Mouse (Mus musculus) adrenal gland, postnatal 36 days (tissue): Measurements from ENCODE around the gene Plcd3. TPM values are rescaled to one million over a fixed set of nuclear protein-coding genes. Genes with fewer than 3 reads are reported as not detected.

Experiments used
- DNase-seq, 2 experiments: peaks; one replicate each; pipeline ENCODE4 v3.0.0; 2021; ENCODE audit warnings: mixed read lengths in 1 of 2
- total RNA-seq, 2 experiments: library from RNA; stranded (reverse); gene quantifications; 2 replicates each; pipeline ENCODE4 v1.2.3; 2021

Gene Plcd3
- total RNA-seq, 2 experiments from 2014 or later: 10.1 to 11.1 TPM

DNA sequence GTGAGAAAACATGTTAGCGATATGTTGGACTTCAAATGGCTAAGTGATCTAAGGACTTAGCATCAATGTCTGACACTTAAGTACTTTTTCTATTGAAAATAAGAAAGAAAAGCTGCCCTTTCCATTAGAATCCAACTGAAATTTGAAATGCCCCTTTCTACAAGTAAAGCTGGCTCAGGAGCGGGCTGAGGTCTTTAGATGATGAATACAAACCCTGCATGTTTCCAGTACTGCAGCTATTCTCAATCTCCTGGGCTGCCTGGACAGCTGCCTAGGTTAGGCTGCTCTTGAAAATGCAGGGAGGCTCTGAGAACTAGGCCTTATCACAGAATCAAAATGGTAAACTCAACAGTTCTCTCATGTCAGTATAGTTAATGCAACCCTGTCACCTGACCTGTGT lies 17.4 kb upstream of the Plcd3 start:
- no peak for DNase-seq

- peak; percentile 61 to 71 for DNase-seq
These were observed 16.1 kb upstream of the Plcd3 start for GRCm38 (mm10) chr11:103117591-103118009.

- DNase-seq: peak; percentile 83 to 87
These were observed 15.6 kb upstream of the Plcd3 start for GRCm38 (mm10) chr11:103116959-103117590.

DNA sequence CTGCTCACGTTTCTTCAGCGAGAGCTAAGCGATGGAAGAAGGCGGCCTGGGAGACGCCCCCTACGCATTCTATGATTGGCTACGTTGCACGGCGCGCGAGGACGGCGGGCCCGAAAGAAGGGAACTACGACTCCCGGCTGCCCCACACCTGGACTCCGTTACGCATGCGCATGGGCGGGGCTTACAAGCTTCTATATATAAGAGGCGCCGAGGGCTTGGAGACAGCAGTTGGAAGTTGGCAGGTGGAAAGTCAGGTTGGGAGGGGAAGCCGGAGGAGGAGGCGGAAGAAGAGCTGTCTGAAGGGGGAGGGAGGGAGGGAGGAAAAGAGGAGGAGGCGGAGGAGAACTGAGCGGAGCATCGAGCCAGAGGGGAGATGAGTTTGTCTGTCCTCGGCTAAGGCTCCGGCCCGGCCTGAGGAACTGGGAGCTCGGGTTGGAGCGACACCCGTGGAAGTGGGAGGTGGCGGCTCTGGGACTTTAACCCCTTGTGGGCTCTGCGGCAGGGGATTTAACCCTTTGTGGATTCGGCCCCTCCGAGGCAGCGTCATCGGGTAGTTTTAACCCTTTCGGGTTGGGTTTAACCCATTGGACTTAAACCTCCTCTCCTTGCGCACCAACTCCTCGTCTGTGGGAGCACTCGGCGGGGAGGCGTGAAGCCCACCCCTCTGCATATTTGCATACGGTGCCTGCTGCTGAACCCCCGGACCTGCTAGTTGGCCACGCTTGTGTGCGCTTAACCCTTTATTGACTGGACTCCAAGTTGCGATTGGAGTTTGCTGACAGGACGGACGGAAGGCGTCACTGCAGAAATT lies 14.8 kb upstream of the Plcd3 start, which contains the start of gene Hexim1:
Gene Hexim1 (plus strand): TSS at position 224 of the 811 bp plus-strand sequence.
- DNase-seq: peak; percentile 99 to 100

GRCm38 (mm10) chr11:103115163-103116007 lies 13.9 kb upstream of the Plcd3 start:
- peak; percentile 83 to 84 for DNase-seq

DNA sequence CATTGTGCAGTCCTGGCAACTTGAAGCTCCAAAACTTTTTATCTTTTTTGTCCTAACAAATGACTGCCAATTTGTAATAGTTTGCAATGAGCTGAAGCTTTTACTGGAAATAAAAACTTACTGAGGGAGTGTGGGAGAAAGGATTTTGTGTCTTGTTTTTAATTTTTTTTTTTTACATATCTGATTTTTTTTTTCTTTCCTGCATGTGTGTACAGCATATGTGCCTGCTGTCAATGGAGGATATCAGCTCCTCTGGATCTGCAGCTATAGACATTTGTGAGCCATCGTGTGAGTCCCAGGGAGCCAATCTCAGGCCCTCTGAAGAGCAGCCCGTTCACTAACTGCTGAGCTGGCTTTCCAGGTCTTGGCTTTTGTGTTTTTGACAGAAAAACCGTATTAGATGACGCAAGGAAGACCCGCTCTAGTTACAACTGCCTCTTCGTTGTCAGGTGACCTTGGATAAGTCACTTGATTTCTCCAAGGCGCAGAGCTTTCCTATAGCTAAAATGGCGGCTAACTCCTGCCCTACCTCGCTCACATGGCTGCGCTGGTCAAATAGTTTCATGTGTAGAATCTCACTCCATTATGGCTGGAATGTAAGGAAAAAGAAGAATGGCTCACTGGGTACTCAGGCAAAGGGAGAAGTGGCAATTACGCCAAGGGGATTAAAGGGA lies 12.9 kb upstream of the Plcd3 start:
- DNase-seq: no peak

DNA sequence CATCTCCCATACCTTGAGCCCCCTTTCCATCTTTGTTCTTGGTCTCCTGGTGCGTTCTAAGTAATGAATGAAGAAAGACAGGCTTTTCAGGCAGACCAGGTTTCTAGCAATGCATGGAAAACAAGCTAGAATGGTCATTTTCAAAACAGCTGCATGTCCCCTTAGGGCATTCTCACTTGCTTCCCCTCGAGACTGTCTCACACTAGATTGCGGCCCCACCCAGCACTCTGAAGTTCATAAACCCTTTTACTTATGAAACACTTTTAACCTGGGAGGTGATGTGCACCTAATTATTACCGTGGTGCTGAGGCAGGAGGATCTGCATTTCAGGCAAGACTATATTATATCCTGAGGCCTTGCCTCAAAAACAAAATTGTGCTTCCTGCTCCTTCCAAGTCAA lies 12.3 kb upstream of the Plcd3 start:
- DNase-seq: no peak

DNA sequence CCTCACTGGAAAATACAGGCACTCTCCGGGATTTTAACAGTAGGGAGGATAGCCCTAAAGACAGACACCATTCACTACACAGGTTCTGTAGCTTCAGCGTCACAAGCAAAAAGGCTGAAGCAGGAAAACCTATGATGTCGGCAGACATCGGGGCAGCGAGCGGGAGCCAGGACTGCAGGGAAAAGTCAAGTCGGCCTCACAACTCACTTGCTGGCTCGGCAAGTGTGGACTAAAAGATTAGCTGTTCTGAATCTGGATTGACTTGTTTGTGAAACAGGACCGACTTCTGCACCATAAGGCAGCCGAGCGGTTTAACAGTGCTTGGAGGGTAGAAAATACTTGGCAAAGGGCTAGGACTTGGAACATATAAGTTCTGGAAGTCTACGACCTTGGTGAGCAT lies 11.5 kb upstream of the Plcd3 start:
- peak in 1 of 2 experiments; percentile 18 for DNase-seq

DNA sequence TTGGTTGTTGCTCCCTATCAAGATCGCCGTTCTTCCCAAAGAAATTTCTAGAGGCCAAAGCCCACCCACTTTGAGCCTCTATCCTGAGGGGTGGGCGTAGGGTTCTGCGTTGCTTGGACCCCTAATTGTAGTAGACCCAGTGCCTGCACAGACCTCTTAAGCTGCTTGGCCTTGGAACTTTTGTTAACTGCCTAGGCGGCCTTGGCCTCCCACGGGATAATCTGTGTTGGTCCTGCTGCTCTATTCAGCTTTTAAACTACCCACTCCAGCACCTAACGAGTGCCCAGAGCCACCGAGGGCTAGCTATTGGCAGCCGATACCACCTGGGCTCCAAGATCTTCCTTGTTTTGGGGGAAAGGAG lies 11.1 kb upstream of the Plcd3 start:
- DNase-seq: peak; percentile 59 to 64

DNA sequence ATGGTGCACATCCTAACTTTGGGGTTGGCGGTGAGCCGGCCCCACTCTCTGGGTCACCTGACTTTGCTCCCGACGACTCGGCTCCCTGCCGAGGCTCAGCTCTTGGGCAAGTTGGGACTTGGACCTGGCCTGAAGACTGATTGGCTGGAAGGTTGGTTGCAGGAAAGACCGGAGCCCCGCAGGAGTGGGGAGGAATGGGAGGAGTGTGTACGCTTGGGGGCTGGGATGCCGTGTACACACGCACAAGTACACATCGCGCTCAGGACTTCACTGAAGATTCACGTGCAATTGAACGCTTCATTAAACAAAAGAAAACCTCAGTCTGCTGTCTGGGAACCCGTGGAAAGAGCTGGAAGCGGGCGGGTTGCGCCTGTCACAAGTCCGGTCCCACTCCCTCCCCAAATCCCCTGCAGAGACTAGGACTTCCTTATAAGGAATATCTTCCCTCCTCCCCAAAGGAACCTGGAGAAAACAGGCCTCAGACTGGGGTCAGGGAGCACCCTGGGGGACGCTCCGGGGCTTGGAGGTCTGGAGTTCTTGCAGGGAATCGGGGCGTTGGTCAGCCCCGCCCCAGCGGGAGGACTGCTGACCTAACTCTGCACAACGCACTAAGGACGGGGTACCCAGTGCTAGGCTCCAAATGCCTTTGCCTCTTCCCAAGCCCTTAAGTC lies 10.6 kb upstream of the Plcd3 start:
- peak; percentile 85 to 90 for DNase-seq

- DNase-seq: no peak
These were observed 9.8 kb upstream of the Plcd3 start for GRCm38 (mm10) chr11:103111301-103111700.

GRCm38 (mm10) chr11:103106386-103106785 lies 4.9 kb upstream of the Plcd3 start:
- DNase-seq: no peak

- peak in 1 of 2 experiments; percentile 56 for DNase-seq
These were observed 4.4 kb upstream of the Plcd3 start for GRCm38 (mm10) chr11:103105810-103106209.

GRCm38 (mm10) chr11:103105180-103105725 lies 3.8 kb upstream of the Plcd3 start:
- DNase-seq: no peak

DNA sequence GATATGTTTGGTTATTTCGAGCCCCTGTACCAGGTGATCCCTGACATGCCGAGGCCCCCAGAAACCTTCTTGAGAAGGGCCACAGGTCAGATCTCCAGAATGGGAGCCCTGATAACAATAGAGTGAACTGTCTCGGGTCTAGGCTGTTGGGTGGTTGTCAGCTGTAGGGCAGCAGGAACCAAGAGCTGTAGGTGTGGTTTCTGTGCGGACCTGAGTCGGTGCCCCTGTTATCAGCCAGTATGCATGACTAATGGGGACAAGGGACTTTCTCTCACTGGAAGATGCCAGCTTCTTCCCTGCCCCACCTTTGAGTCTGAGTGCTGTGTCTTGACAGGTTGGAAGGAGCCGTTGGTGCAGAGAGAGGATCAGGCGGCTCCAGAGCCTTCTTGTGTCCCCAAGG lies 3.0 kb upstream of the Plcd3 start:
- DNase-seq: no peak

DNA sequence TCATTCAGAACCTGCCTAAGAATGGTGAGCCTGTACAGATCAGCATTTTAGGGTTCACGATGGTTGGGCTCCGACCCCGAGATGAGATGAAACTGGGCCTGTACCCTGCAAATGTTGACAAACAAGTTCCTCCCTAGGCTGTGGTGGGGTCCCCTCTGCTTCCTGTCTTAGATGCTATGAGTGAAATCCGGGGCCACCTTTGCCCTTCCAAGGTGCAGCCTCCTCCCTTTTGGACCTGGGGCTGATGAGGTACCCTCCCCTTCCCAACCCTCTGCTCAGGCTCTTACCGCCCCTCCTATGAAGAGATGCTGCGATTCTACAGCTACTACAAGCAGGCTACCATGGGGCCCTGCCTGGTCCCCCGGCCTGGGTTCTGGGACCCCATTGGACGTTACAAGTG lies 2.2 kb upstream of the Plcd3 start:
- DNase-seq: no peak

- peak; percentile 98 to 99 for DNase-seq
These were observed 1.4 kb upstream of the Plcd3 start for GRCm38 (mm10) chr11:103102725-103103349.

DNA sequence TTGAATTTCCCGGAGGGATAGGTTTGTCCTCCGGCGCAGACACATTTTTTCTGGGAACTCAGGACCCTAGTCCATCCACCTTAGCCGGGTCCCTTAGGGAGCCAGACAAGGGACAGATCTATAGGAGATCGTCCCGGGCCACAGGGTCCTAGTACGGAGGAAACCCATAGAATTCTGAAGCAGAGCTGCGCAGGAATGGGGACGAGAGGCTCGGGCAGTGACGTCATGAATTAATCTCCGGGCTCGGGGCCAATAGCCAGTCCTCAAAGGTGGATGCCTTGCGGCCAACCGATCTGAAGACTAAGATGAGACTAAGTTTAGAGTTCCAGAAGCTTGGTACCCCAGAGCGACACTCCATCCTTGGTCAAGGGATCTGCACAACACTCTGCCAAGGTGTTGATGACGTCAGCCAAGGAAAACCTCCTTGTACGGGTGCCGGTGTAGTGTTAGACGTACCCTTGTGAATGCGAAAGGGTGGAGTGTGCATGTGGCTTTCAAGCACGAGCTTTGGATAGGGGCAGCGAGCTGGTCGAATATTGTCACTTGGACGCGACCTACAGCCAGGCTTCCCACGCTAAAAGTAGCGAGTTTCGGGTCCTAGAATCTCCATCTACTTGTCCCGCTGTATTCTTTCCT lies 526 bp upstream of the Plcd3 start:
- peak; percentile 80 to 84 for DNase-seq

GRCm38 (mm10) chr11:103100361-103100760 lies 1.1 kb downstream of the Plcd3 start:
- DNase-seq: no peak

- DNase-seq: no peak
These were observed 2.0 kb downstream of the Plcd3 start for GRCm38 (mm10) chr11:103099352-103099940.
